Mouse (Mus musculus) liver, adult 2 months (tissue): ENCODE measurements around the gene Slc4a5.
"Not testable (repeated sequence)": the region's sequence is repeated elsewhere in the genome, so short reads cannot be mapped to it uniquely, and the experiment has no call there.

Experiments
- CTCF ChIP-seq: fragments of 200-500 bp; IDR thresholded peaks from 2 replicates; pipeline ENCODE4 v1.5.1; 2011; ENCODE audit warnings: low read depth, low read length, control low read depth
- POLR2A ChIP-seq: fragments of 200-500 bp; IDR thresholded peaks from 2 replicates; pipeline ENCODE4 v1.6.1; 2011; ENCODE audit warnings: low read length, control low read depth; ENCODE audit not compliant: insufficient read depth; ENCODE audit errors: extremely low read depth

DNA sequence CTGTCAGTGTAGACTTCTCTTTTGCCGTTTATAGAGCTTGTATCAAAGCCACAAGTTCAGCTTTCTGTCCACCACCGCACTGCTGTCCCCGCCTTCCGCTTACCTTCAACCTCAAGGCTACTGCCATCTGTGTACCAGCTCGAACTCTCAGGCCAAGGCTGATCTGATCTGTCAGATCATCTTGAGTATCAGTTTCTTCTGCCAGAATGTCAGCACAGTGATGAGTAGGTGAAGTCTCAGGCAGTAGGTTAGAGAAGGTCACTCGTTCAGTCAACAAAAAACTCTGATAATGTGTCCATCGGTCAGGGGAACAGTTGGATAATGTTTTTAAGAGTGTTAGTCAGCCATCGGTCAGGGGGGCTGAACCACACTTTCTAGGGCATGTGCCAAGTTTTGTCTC, 125.7 kb downstream of the Slc4a5 start:
- not testable (repeated sequence) for TF ChIP-seq POLR2A, CTCF
